Mouse (Mus musculus) CH12.LX (cell line): ENCODE data around the gene Cacna1a. TPM values are rescaled to one million over a fixed set of nuclear protein-coding genes. Genes with fewer than 3 reads are reported as not detected.
A peak's percentile ranks its signal among the peaks of the same experiment; 100 is the strongest.

Source experiments
- DNase-seq: peaks from one replicate; pipeline ENCODE4 v3.0.0-alpha.2; 2013; ENCODE audit errors: extremely low read depth
- H3K27ac ChIP-seq: 2 replicates; pipeline ENCODE4 v1.5.1; 2012; ENCODE audit warnings: low read depth, mild to moderate bottlenecking, control low read depth, moderate library complexity; ENCODE audit not compliant: insufficient read depth
- H3K27me3 ChIP-seq: replicated peaks from 2 replicates; pipeline ENCODE3; 2012; ENCODE audit warnings: inconsistent platforms
- H3K36me3 ChIP-seq, 2 experiments: replicated peaks in 1 of 2; 2 replicates each; pipeline versions ENCODE3 to v1.6.1; 2012; ENCODE audit warnings: inconsistent platforms in 1 of 2, low read length in 1 of 2, mild to moderate bottlenecking in 1 of 2, mixed read lengths in 1 of 2, moderate library complexity in 1 of 2; ENCODE audit not compliant: control insufficient read depth in 1 of 2, insufficient read depth in 1 of 2
- H3K4me1 ChIP-seq, 2 experiments: 2 replicates each; pipeline ENCODE4 v1.6.1; 2012; ENCODE audit warnings: inconsistent platforms in 1 of 2, moderate library complexity in 1 of 2; ENCODE audit not compliant: insufficient read depth in 2 of 2, control insufficient read depth in 1 of 2
- H3K4me2 ChIP-seq: 2 replicates; pipeline ENCODE4 v1.6.1; 2012; ENCODE audit warnings: low read depth, mild to moderate bottlenecking, control low read depth; ENCODE audit not compliant: poor library complexity, insufficient read depth, severe bottlenecking
- H3K4me3 ChIP-seq, 3 experiments: fragments of 150-350 bp in 1 of 3; sonication (generic) in 1 of 3; replicated peaks in 1 of 3; 2 replicates each; pipeline versions ENCODE3 to v1.5.1; 2011 to 2012; ENCODE audit warnings: low read depth in 2 of 3, low read length in 2 of 3, mild to moderate bottlenecking in 2 of 3, moderate library complexity in 2 of 3, control low read depth in 1 of 3, improper control_type of control experiment in 1 of 3, inconsistent platforms in 1 of 3, mixed read lengths in 1 of 3; ENCODE audit not compliant: poor library complexity in 1 of 3
- H3K79me2 ChIP-seq: replicated peaks from 2 replicates; pipeline ENCODE4 v1.6.1; 2012; ENCODE audit warnings: mild to moderate bottlenecking, moderate library complexity; ENCODE audit not compliant: control insufficient read depth, poor library complexity, insufficient read depth, severe bottlenecking; ENCODE audit errors: extremely low read depth
- H3K9ac ChIP-seq: 2 replicates; pipeline ENCODE4 v1.6.1; 2012; ENCODE audit warnings: low read depth, mild to moderate bottlenecking, control low read depth, moderate library complexity; ENCODE audit not compliant: insufficient read depth
- H3K9me3 ChIP-seq: replicated peaks from 2 replicates; pipeline ENCODE3; 2012; ENCODE audit warnings: low read length, inconsistent platforms, mixed read lengths
- BHLHE40 ChIP-seq: IDR thresholded peaks from 2 replicates; pipeline ENCODE4 v1.6.1; 2011; ENCODE audit warnings: mild to moderate bottlenecking, low read depth, low read length, improper control_type of control experiment
- CHD1 ChIP-seq: IDR thresholded peaks from 2 replicates; pipeline ENCODE4 v1.6.1; 2012; ENCODE audit warnings: low read depth, low read length, improper control_type of control experiment, inconsistent platforms
- CHD2 ChIP-seq: IDR thresholded peaks from 2 replicates; pipeline ENCODE4 v1.6.1; 2011; ENCODE audit warnings: low read length, improper control_type of control experiment
- E2F4 ChIP-seq: IDR thresholded peaks from 2 replicates; pipeline ENCODE4 v1.6.1; 2011; ENCODE audit warnings: low read depth, low read length, improper control_type of control experiment; ENCODE audit not compliant: insufficient replicate concordance
- EP300 ChIP-seq: IDR thresholded peaks from 2 replicates; pipeline ENCODE4 v1.6.1; 2011; ENCODE audit warnings: low read length, improper control_type of control experiment
- HCFC1 ChIP-seq: IDR thresholded peaks from 2 replicates; pipeline ENCODE4 v1.6.1; 2012; ENCODE audit warnings: low read depth, mild to moderate bottlenecking, inconsistent platforms, low read length, improper control_type of control experiment
- IRF4 ChIP-seq: IDR thresholded peaks from 2 replicates; pipeline ENCODE4 v1.6.1; 2014; ENCODE audit warnings: low read depth, mild to moderate bottlenecking, inconsistent platforms, low read length, improper control_type of control experiment
- KAT2A ChIP-seq: IDR thresholded peaks from 2 replicates; pipeline ENCODE4 v1.6.1; 2012; ENCODE audit warnings: low read length, improper control_type of control experiment, inconsistent platforms; ENCODE audit not compliant: insufficient replicate concordance
- MAFK ChIP-seq: IDR thresholded peaks from 2 replicates; pipeline ENCODE4 v1.6.1; 2011; ENCODE audit warnings: low read length, improper control_type of control experiment; ENCODE audit not compliant: insufficient replicate concordance
- MYC ChIP-seq: IDR thresholded peaks from 2 replicates; pipeline ENCODE4 v1.6.1; 2011; ENCODE audit warnings: low read depth, mild to moderate bottlenecking, improper control_type of control experiment, low read length
- NELFE ChIP-seq: IDR thresholded peaks from 2 replicates; pipeline ENCODE4 v1.6.1; 2011; ENCODE audit warnings: low read depth, low read length, improper control_type of control experiment
- NRF1 ChIP-seq: IDR thresholded peaks from 2 replicates; pipeline ENCODE4 v1.6.1; 2014; ENCODE audit warnings: low read depth, mild to moderate bottlenecking, inconsistent platforms, low read length, improper control_type of control experiment, moderate library complexity
- PAX5 ChIP-seq: IDR thresholded peaks from 2 replicates; pipeline ENCODE4 v1.6.1; 2012; ENCODE audit warnings: low read length, inconsistent platforms, mixed read lengths
- POLR2A ChIP-seq: IDR thresholded peaks from 2 replicates; pipeline ENCODE4 v1.6.1; 2011; ENCODE audit warnings: low read depth, mild to moderate bottlenecking, improper control_type of control experiment, low read length
- RAD21 ChIP-seq: IDR thresholded peaks from 2 replicates; pipeline ENCODE4 v1.6.1; 2011; ENCODE audit warnings: low read depth, mild to moderate bottlenecking, low read length, improper control_type of control experiment, moderate library complexity
- RCOR1 ChIP-seq: conservative IDR thresholded peaks from 2 replicates; pipeline ENCODE4 v1.6.1; 2012; ENCODE audit warnings: low read depth, mild to moderate bottlenecking, inconsistent platforms, low read length, improper control_type of control experiment
- SMC3 ChIP-seq: IDR thresholded peaks from 2 replicates; pipeline ENCODE4 v1.6.1; 2011; ENCODE audit warnings: low read depth, low read length, improper control_type of control experiment
- USF2 ChIP-seq: conservative IDR thresholded peaks from 2 replicates; pipeline ENCODE4 v1.6.1; 2011; ENCODE audit warnings: low read depth, low read length, improper control_type of control experiment
- ZC3H11A ChIP-seq: IDR thresholded peaks from 2 replicates; pipeline ENCODE4 v1.6.1; 2012; ENCODE audit warnings: low read depth, mild to moderate bottlenecking, inconsistent platforms, low read length, improper control_type of control experiment
- ZKSCAN1 ChIP-seq: IDR thresholded peaks from 2 replicates; pipeline ENCODE4 v1.6.1; 2012; ENCODE audit warnings: low read depth, inconsistent platforms, low read length, improper control_type of control experiment, borderline replicate concordance
- dilution Hi-C: fragments of 300-500 bp; cut with MboI; formaldehyde crosslinking; loops from 2 replicates; pipeline ENCODE4 v1.14.3; 2020; ENCODE audit warnings: low sequenced_read_pairs; ENCODE audit not compliant: extremely low pct_unique_long_range_greater_than_20kb, extremely low pct_ligation_motif_present
- in situ Hi-C: fragments of 300-500 bp; cut with MboI; formaldehyde crosslinking; loops from 3 replicates; pipeline ENCODE4 v1.14.3; 2019; ENCODE audit warnings: low sequenced_read_pairs, low pct_ligation_motif_present, low pct_unique_long_range_greater_than_20kb, mixed read lengths
- polyA plus RNA-seq: library from polyadenylated mRNA; unstranded; fragments of >175 nt; gene quantifications from 2 replicates; pipeline ENCODE4 v1.2.1, GENCODE M21; 2012; ENCODE audit warnings: low read depth; ENCODE audit not compliant: insufficient read length
- total RNA-seq, 2 experiments: library from RNA; depleted of rRNA; stranded (reverse); fragments of 300-350 nt in 1 of 2; fragments of >200 nt in 1 of 2; gene quantifications; 2 replicates each; pipeline ENCODE4 v1.2.3; 2012 to 2014

The Cacna1a gene
- total and polyA plus RNA-seq, 3 experiments: 2.6 to 9.4 (median 6.9) TPM

GRCm38 (mm10) chr8:84657203-84657602, 269.0 kb downstream of the Cacna1a start:
- Histone ChIP-seq H3K79me2 (peaks cover 20% of the 10 kb centered on the region), H3K36me3 (no peaks in the 10 kb centered on the region), H3K4me3 (peak overlapping the region in 1 of 3 experiments; percentile 6), H3K4me1 (peaks cover 7 to 36% of the 10 kb centered on the region in 2 experiments), H3K27ac (no peak overlapping the region), H3K9me3 (no peaks in the 10 kb centered on the region), H3K9ac (peak overlapping the region; percentile 38; the same call in 1 of the 2 replicates), H3K4me2 (peak overlapping the region; percentile 18), H3K27me3 (no peaks in the 10 kb centered on the region)
- TF ChIP-seq USF2 (no peak), NRF1 (no peak), ZC3H11A (no peak), ZKSCAN1 (no peak), CHD1 (no peak), HCFC1 (no peak), SMC3 (no peak), KAT2A (no peak), MAFK (no peak), RAD21 (no peak), PAX5 (no peak), BHLHE40 (no peak), POLR2A (no peak), MYC (no peak), EP300 (no peak)
- DNase-seq: no peak
- in situ Hi-C loops: no loop called here
- dilution Hi-C loops: no loop called here

GRCm38 (mm10) chr8:84657680-84658079, 269.4 kb downstream of the Cacna1a start:
- 0 out of 2 replicates have a peak overlapping the region, but pooled peaks have one; percentile 38 for H3K9ac ChIP-seq
- no peak for TF ChIP-seq NELFE
- no peak for TF ChIP-seq IRF4
- TF ChIP-seq USF2: no peak
- no peak for TF ChIP-seq RCOR1
- no peak for TF ChIP-seq SMC3
- no peak for TF ChIP-seq RAD21
- TF ChIP-seq CHD2: no peak
- TF ChIP-seq E2F4: no peak
- no peaks in the 10 kb centered on the region for H3K36me3 ChIP-seq
- H3K4me3 ChIP-seq: no peak overlapping the region
- H3K4me2 ChIP-seq: 0 out of 2 replicates have a peak overlapping the region, but pooled peaks have one; percentile 18
- peaks cover 20% of the 10 kb centered on the region for H3K79me2 ChIP-seq
- peaks cover 7 to 36% of the 10 kb centered on the region in 2 experiments for H3K4me1 ChIP-seq
- H3K27me3 ChIP-seq: no peaks in the 10 kb centered on the region
- DNase-seq: no peak
- H3K27ac ChIP-seq: no peak overlapping the region
- in situ Hi-C loops: no loop called here
- dilution Hi-C loops: no loop called here
- no peaks in the 10 kb centered on the region for H3K9me3 ChIP-seq
